Mouse (Mus musculus) heart, postnatal 36 days (tissue): Measurements from ENCODE around the gene Gm11444. TPM values are rescaled to one million over a fixed set of nuclear protein-coding genes. Genes with fewer than 3 reads are reported as not detected.

Source experiments
- DNase-seq, 2 experiments: peaks; one replicate each; pipeline ENCODE4 v3.0.0; 2021 to 2022
- intact Hi-C: fragments of 180-260 bp; cut with DNase I; formaldehyde crosslinking; loops from one replicate; pipeline ENCODE4 v1.15.1; 2025
- total RNA-seq, 2 experiments: library from RNA; stranded (reverse); gene quantifications; 2 replicates each; pipeline ENCODE4 v1.2.3; 2021

Gene Gm11444
- total RNA-seq, 2 experiments from 2014 or later, result not detected

DNA sequence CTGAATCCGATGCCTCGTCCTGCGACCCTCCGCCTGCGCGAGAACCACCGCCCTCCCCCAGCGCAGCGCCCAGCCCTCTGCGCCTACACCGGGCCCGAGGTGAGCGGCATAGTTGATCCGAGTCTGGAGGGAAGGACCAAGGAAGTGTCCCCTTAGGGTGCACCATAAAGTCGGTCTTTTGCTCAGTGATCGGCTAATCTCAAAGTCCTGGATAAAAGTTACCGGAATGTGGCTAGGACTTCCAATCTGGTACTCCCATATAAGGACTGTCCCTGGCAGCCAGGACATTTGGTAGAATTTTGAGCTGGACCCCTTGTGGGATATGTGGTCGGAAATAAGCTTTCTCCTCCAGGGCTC is 12.9 kb downstream of the Gm11444 start:
- DNase-seq, result no peak
- intact Hi-C loops, result no loop called here

DNA sequence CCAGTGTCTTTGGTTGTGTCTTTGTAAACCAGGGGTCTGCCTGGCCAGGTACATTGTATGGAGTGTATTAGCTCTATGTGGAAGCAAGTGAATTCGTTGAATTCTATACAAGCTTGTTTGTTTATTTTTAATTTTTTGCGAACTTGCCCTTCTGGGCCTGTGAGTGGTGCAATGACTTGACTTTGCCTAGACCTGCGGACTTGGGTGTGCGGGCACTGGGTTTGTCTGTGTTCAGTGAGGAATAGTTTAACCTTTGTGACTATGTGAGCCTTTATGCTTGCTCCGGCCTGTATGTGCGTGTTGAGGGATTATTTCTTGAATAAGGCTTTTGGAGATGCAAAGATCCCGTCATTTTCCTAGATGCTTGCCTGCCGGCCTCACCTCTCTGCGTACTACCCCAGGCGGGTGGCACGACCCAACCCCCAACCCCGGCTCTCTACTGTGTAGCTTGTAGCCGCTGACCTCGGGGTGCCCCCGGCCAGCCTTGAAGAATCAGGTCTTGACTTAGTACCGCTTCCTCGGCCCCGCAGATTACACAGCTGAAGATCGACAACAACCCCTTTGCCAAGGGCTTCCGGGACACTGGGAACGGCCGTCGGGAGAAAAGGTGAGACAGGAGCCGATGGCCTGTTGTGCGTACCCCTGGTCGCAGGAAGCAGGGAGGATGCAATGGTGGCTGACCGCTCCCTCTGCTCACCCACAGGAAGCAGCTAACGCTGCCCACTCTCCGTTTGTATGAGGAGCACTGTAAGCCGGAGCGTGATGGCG is 13.4 kb downstream of the Gm11444 start:
- peak in 1 of 2 experiments; percentile 27 for DNase-seq
- intact Hi-C loops, result no loop called here

DNA sequence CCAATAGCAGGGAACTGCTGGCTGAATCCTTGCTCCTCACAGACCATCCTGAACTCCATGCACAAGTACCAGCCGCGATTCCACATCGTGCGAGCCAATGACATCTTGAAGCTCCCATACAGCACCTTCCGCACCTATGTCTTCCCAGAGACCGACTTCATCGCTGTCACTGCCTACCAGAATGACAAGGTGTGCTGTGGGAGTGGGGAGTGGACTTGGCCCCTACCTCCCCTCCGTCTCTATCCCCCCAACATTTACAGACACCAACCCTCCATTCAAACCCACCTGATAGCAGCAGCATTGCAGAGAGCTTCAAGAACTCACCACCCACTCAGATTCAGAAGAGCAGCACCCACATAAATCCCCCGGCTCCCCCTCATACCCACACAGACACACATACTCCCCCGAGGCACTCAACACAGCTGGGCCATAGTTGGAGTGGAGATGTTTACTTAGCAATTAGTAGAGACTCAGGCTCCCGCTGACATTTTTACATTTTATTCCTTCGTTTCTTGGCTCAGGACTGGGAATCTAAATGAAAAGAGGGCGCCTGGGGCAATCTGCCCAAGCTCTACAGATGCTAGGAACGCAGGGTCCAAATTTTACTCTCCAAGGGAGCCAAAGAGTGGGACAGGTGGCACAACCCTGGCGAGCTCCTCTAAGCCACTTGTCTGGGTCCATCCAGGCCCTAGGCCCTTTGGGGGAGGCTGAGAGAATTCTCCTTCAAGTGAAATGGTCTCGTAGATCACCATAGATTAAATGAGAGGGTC is 14.2 kb downstream of the Gm11444 start:
- no peak for DNase-seq
- intact Hi-C loops, result no loop called here

DNA sequence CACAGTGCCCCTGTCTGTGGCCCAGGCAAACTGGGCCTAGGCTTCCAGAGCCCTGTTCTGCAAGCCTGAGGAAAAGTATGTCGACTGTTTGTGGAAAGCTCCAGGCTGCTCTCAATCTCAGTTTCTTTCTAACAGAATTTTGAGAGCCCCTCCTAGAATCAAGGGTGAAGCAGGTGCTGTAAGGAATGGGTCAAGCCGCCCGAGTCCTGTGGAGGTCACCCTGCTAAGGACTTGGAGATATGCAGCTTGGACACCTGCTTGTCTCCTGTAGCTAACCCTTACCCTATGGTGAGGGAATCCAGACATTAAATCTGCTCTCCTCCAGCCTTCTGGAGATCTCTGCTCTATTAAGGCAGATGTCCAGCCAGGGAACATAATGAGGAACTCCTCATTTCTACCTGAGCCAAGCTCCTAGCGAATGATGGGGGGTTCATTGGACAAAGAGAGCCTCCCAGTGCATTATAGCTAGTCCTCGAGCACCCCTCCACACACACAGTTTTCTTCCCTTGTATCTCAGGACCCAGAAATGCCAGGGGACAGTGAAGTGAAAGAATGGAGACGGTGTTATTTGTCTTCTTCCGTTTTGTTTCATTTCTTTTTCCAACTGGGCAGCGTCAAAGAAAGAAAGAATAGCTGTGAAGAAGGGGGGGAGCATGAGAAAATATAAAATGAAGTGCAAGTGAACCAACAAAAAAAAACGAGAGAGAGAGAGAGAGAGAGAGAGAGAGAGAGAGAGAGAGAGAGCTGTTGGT is 15.0 kb downstream of the Gm11444 start:
- no peak for DNase-seq
- intact Hi-C loops, result no loop called here

DNA sequence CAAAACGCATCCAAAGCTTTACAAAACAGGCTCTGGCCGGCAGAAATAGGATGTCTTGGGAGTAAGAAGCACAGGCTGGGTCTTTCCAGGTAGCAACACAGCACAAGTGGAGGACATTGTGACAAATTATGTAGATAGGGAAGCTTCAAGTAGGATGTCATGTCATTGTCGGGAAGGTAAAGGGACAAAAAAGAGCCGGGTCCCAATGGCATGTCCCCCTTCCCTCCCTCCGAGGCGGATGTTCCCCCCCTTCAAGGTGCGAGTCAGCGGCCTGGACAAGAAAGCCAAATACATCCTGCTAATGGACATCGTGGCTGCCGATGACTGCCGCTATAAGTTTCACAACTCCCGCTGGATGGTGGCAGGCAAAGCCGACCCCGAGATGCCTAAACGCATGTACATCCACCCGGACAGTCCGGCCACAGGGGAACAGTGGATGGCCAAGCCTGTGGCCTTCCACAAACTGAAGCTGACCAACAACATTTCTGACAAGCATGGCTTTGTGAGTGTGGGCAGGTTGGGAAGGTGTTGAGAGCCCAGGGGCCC is 15.7 kb downstream of the Gm11444 start:
- no peak for DNase-seq
- intact Hi-C loops, result no loop called here

DNA sequence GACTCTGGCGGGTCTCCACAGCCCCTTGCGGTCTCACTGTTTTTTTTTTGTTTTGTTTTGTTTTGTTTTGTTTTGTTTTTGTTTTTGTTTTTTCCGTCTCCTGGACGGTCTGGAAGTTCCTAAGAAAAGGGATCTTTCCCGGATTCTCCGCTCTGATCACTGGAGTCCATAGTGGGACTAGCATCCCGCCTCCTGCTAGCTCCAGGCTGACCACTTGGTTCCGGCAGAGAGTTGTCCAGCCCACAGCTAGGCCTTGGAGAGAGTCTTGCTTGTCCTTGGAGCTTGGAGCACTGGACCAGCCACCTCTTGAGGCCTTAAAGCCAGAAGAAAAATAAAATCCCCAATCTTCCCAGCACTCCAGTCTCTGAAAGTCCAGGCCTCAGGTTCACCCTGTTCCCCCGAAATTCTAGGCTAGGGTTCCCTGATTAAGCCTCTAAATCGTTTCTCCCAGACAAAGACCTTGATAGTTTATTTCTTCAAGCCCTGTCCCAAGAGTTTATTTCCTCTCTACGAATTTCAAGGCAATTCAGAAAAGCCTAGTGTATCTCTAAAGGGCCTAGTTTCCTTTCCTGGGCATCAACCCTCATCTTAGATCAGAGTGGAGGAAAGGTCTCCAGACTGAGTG is 16.3 kb downstream of the Gm11444 start:
- intact Hi-C loops, result no loop called here

DNA sequence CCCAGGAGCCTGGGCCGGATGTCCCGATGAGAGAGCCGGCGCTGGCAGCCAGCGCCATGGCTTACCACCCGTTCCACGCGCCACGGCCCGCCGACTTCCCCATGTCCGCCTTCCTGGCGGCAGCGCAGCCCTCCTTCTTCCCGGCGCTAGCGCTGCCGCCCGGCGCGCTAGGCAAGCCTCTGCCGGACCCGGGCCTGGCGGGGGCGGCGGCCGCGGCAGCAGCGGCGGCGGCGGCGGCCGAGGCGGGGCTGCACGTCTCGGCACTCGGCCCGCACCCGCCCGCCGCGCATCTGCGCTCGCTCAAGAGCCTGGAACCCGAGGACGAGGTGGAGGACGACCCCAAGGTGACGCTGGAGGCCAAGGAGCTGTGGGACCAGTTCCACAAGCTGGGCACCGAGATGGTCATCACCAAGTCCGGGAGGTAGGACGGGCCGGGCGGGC is 17.0 kb downstream of the Gm11444 start:
- intact Hi-C loops, result no loop called here
- peak; percentile 52 to 62 for DNase-seq

More for the DNA sequence above, 16.3 kb downstream of the Gm11444 start:
- peak in 1 of 2 experiments; percentile 61 for DNase-seq

DNA sequence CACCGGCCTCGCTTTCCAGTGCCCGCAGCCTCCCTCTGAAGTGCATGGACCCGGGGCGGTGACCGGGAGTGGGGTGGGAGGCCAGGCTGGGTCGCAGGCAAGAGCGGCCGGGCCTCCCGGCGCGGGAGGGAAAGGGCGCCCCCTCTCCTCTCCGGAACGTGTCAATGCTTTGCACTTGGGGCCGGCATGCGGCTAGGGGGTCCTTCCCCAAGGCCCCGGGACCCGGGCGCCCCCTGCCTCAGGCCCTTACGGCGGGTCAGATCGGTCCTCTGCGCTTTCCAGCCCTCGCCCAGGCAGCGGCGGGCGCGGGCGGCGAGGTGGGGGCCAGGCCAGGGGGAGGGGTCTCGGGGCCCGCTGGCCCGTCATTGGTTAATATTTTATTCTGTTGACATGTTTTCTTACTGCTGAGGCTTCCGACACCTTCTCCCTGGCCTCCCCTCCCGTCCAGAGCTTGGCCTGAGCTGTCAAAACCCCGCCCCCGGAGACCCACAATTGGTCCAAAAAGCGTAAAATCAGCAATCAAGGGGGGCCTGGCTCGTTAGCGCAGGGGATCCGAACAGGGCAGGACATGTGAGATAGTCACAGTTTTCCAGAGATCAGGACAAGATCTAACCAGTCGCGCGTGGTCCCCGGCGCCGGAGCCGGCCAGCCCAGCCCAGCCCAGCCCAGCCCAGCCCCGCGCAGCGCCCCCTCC is 17.8 kb downstream of the Gm11444 start, which contains the start of gene Tbx2:
Gene Tbx2 (plus strand): TSS at position 321 of the 694 bp plus-strand sequence.
- DNase-seq, result peak; percentile 71 to 82
- intact Hi-C loops, result no loop called here

DNA sequence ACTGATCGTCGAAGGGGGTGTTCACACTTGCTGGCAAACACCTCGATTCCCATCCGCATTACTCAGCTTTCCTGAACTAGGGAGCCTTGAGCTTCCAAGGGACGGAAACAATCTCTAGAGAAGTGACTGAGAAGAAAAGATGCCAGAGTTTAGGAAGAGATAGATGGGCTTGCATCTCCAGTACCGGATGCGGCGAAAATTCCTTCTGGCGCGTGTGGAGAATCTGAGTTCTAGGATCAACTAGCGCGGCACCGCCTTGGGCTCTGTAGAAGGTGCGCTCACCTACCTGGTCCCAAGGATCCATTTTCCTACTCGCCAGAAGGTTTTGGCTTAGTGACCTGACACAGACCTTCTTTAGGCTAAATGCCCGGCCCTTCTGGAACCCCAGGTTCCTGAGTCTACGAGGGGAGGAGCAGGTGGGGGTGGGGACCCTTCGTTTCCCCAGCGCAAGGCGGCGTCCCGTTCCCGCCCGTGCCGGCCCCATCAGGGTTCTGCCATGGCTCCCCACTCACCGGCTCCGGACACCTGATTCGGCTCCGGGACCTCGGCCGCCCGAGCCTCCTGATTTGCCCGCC is 18.4 kb downstream of the Gm11444 start:
- intact Hi-C loops, result loop anchor here (2.0 kb wide), 1 partner anchor 311 kb away; no protein-coding TSS in a partner anchor
- peak in 1 of 2 experiments; percentile 26 for DNase-seq

DNA sequence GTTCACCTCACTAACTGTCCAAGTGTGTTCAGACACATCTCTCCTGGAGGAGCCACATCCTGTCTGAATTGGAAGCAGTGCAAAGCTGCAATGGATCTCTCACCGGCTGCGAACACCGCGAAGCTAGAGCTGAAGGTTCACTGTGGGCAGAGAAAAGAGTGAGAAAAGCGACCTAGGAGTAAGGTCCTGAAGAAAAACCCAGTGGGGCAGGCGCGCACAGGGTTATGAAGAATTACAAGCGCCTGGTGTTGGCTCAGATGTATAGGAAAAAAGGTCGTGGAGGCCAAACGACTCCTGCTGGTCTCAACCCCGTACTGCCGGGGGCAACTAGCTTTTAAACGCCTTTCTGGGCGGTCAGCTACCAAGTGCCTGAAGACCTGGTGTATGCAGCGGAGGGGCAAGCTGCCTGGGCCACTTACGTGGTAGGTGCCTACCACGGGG is 19.2 kb downstream of the Gm11444 start:
- DNase-seq, result peak in 1 of 2 experiments; percentile 28
- intact Hi-C loops, result loop anchor here (2.0 kb wide), 1 partner anchor 310 kb away; no protein-coding TSS in a partner anchor

DNA sequence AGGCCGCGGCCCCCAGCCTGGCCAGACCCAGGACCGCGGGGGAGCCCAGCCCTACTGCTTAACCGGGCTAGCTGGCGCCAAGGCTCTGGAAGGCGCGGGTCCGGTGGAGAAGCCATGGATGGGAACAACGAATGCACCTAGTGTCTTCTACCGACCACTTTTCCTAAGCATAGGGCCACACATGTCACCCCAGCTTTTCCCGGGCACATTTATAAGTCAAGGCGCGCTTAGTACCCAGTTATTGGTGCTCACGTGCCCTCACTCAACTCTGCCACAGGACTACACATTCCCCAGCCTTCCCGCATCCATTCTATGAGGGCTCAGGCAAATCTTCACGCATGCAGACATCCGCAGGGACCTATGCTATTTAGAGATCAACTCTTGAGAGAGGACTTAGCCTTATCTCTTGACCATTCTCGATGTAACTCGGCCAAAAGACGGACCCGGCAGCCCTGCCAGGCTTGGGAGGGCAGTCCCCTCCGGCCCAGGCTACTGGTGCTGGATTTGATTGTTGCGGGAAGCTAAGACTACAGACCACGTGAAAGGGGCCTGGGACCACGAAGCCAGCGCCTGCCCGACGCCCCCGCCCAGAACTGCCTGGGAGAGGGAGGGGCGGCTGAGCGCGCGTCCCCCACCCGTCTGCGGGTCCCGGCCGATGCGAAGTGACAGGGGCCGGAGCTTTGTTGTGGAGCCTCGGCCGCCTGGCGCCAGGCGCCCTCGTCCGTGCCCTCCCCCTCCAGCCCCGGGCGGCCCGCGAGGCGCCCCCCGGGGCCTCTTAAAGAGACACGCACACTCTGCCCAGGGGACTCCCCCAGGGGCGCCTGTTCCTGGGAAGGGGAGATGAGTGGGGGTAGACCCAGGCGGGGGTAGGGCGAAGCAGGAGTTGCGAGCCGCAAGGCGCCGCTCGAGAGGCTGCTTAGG is 20.4 kb downstream of the Gm11444 start:
- intact Hi-C loops, result loop anchor here (2.0 kb wide), 1 partner anchor 309 kb away; no protein-coding TSS in a partner anchor
- peak in 1 of 2 experiments; percentile 37 for DNase-seq

DNA sequence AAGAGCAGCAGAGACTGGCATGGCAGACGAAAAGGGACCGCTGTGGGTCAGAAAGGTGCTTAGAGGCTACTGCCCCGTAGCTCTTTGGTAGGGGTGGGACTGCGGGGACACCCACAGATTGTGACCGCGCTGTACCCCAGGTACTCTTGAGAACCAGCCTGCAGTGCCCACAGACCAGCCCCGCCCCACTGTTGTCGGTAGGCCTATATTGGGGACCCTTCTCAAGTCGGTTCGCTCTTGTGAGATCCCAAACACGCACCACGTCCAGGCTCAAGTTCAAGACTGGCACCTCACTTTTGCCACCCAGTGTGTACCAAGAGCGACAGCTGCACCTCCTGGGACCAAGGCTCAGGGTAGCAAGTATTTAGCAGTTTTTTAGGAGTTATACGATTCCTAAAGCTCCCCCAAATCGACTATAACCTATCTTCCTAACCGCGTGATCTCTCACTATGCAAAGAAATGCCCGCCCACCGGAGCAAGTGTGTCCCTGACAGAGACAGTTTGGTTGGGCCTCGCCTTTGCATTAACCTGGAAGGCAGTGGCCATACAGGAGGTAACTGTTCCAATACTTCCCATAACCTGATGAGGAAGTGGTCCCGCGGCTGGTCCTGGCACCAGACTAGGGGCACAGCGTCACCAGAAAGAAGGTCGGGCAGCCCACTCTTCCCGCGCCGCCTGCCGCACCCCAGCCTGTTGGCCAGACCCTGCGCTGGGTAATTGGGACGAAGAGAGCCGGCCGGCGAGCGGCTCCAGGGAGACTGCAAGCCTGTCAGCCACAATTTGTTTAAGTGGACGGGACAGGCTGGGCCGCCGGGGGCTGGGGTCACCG is 21.2 kb downstream of the Gm11444 start:
- intact Hi-C loops, result no loop called here

DNA sequence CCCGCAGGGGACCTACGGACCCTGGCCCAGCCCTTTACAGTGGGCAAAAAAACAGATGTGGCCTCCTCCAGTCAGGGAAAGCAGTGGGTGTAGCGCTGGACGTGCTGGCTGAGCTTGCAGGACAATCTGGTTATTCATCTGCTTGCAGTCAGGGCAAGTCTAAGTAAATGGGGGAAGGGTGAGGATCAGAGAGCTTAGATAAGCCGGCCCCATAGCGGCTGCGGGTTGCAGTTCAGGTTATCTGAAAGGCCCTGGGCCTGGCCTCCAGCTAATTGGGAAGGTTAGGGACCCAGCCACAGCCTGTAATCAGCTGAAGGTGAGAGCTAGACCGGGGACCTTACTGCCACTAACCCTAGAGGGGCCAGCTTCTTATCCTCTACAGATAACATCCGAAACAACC is 22.8 kb downstream of the Gm11444 start:
- DNase-seq, result no peak
- intact Hi-C loops, result no loop called here

More for the DNA sequence above, 21.2 kb downstream of the Gm11444 start:
- DNase-seq, result no peak

DNA sequence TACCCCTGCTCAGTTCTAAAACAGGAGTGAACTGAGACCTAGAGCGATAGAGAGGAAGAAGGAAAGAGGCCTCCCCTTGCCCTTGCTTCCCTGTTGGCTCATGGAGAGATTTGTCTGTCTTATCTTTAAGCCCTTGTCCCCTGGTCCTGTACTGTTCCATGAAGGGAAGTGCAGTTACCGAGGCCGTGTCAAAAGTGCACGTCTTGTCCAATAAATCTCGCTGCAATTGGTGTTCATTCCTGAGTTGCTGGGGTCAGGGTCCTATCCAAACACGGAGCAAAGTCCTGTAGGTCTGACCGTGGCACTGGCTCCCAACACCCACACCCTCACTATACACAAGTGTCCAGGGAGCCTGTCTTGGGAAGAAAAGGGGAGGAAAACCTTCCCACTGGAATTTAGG is 24.3 kb downstream of the Gm11444 start:
- no peak for DNase-seq
- intact Hi-C loops, result no loop called here

DNA sequence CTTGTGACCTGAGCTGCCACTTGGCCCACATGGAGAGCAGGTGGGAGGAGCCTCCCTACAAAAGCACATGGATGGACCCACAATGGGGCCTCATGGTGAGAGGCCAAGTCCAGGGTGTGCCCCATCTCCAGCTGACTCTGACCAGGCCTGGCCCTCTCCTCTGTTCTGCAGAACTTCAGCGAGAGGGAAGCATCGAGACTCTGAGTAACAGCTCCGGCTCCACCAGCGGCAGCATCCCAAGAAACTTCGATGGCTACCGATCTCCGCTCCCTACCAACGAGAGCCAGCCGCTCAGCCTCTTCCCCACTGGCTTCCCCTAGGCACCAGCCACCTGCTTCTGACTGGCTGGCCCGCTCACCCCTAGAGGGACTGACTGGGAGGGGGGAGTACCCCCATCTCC is 25.1 kb downstream of the Gm11444 start:
- no peak for DNase-seq
- intact Hi-C loops, result no loop called here

DNA sequence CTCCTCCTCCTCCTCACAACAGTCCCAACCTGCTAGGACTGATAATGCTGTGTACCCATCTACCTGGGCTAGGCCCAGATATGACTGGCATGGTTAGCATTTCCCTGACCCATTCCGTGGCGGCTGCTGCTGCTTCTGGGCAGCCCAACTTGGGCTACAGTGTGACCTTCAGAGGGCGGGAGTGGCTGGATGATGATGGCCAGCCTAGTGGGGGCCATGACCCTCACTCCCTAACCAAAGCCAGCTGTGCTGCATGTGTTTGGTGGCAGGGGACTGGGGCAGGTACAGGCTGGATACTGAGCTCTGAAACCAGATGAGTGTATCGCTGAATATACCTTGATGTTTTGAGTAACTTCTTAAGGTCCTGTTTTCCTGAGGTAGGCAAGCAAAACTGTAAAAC is 26.3 kb downstream of the Gm11444 start:
- intact Hi-C loops, result loop anchor here (2.0 to 5.0 kb wide), 5 partner anchors 63 to 356 kb away; no protein-coding TSS in a partner anchor
- no peak for DNase-seq

DNA sequence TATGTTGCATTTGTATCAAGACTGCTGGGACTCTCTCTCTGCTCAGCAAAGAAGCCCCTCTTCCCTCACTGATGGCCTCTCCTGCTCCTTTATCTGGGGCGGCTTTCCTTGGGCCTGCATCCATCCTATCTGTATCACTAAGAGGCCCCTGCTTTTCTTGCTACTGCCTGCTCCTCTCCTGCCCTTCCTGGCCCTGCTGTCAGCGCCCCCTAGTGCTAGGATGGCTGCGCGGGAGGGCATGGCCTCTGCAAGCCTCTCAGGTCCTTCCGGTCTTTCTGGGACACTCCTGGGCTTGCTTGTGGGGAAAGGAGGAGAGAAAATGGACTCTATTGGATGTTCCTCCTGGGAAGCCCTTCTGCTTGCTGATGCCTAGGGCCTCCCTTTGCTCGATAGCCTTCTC is 27.0 kb downstream of the Gm11444 start:
- DNase-seq, result peak; percentile 86 to 89
- intact Hi-C loops, result loop anchor here (2.0 to 5.0 kb wide), 5 partner anchors 62 to 356 kb away; no protein-coding TSS in a partner anchor
